Mouse (Mus musculus): ENCODE measurements around the gene H2-K1. TPM values are rescaled to one million over a fixed set of nuclear protein-coding genes. Genes with fewer than 3 reads are reported as not detected.

Gene H2-K1
- polyA plus RNA-seq (2016; fragmentation: Nextera tagmentation; extraction: Ambion mirVana), result 26.8 and 28.4 TPM in 2 replicates

GRCm38 (mm10) chr17:34000150-34000537 lies at the start of gene H2-K1:
Gene H2-K1 (minus strand): TSS chr17:34000347.
- Histone ChIP-seq H3K27me3 (peaks cover 40% of the 10 kb centered on the region), H3K9ac (replicated peaks) (peak within 1 kb of the TSS; percentile 61)
- WGBS, result under 1% methylated on average over 29 of the region's 30 CpGs

GRCm38 (mm10) chr17:34047404-34048050 lies 47.4 kb upstream of the H2-K1 start:
- Histone ChIP-seq H3K4me1 (no peaks in the 10 kb centered on the region), H3K27me3 (no peaks in the 10 kb centered on the region), H3K9ac (replicated peaks) (no peak overlapping the region), H3K4me2 (replicated peaks) (no peak overlapping the region), H3K9me3 (no peaks in the 10 kb centered on the region), H3K4me3 (no peak overlapping the region), H3K36me3 (no peaks in the 10 kb centered on the region), H3K27ac (replicated peaks) (no peak overlapping the region)
- 97% methylated on average over 5 of the region's 5 CpGs for WGBS
- ATAC-seq (ENCODE audit: low FRiP score, low read depth), result no peak

More at GRCm38 (mm10) chr17:34000150-34000537, at the start of gene H2-K1:
- no peak within 1 kb of the TSS for H3K27ac ChIP-seq (replicated peaks)
- peaks cover 11% of the 10 kb centered on the region for H3K4me1 ChIP-seq
- H3K9me3 ChIP-seq, result no peaks in the 10 kb centered on the region
- peak; percentile 74; the same call in 1 of the 2 replicates for ATAC-seq (ENCODE audit: low FRiP score, low read depth)
- H3K36me3 ChIP-seq, result no peaks in the 10 kb centered on the region
- H3K4me2 ChIP-seq (replicated peaks), result peak within 1 kb of the TSS; percentile 85
- H3K4me3 ChIP-seq, result peak within 1 kb of the TSS; percentile 54

- no peak overlapping the region for H3K4me3 ChIP-seq
- H3K27ac ChIP-seq (replicated peaks), result no peak overlapping the region
- H3K36me3 ChIP-seq, result no peaks in the 10 kb centered on the region
- peaks cover 9% of the 10 kb centered on the region; the same call in 1 of the 2 replicates for H3K27me3 ChIP-seq
- peaks cover 1% of the 10 kb centered on the region for H3K4me1 ChIP-seq
- no peaks in the 10 kb centered on the region for H3K9me3 ChIP-seq
- no peak overlapping the region for H3K9ac ChIP-seq (replicated peaks)
- no peak overlapping the region for H3K4me2 ChIP-seq (replicated peaks)
- WGBS, result 81% methylated on average over 14 of the region's 14 CpGs
- ATAC-seq (ENCODE audit: low FRiP score, low read depth), result no peak
Measured at GRCm38 (mm10) chr17:34045941-34046340, 45.8 kb upstream of the H2-K1 start.

GRCm38 (mm10) chr17:34039562-34040450 lies 39.7 kb upstream of the H2-K1 start:
- WGBS, result 36% methylated on average over 17 of the region's 17 CpGs
- Histone ChIP-seq H3K4me3 (peak overlapping the region; percentile 19), H3K27ac (replicated peaks) (no peak overlapping the region), H3K4me2 (replicated peaks) (peak overlapping the region; percentile 47), H3K9ac (replicated peaks) (peak overlapping the region; percentile 35), H3K9me3 (no peaks in the 10 kb centered on the region), H3K4me1 (peaks cover 35% of the 10 kb centered on the region), H3K36me3 (peaks cover 31% of the 10 kb centered on the region), H3K27me3 (peaks cover 22% of the 10 kb centered on the region)
- ATAC-seq (ENCODE audit: low FRiP score, low read depth), result no peak

GRCm38 (mm10) chr17:34038878-34039561 lies 38.9 kb upstream of the H2-K1 start, which contains the start of gene Col11a2:
Gene Col11a2 (plus strand): TSS chr17:34039437.
- peaks cover 22% of the 10 kb centered on the region for H3K27me3 ChIP-seq
- 9% methylated on average over 28 of the region's 28 CpGs for WGBS
- ATAC-seq (ENCODE audit: low FRiP score, low read depth), result peak; percentile 67
- no peaks in the 10 kb centered on the region for H3K9me3 ChIP-seq
- no peak within 1 kb of the TSS for H3K27ac ChIP-seq (replicated peaks)
- H3K9ac ChIP-seq (replicated peaks), result peak within 1 kb of the TSS; percentile 35
- peaks cover 36% of the 10 kb centered on the region for H3K4me1 ChIP-seq
- H3K36me3 ChIP-seq, result peaks cover 38% of the 10 kb centered on the region
- peak within 1 kb of the TSS; percentile 47 for H3K4me2 ChIP-seq (replicated peaks)
- H3K4me3 ChIP-seq, result peak within 1 kb of the TSS; percentile 19

GRCm38 (mm10) chr17:34038440-34038839 lies 38.3 kb upstream of the H2-K1 start:
- Histone ChIP-seq H3K4me1 (peaks cover 40% of the 10 kb centered on the region), H3K27ac (replicated peaks) (no peak overlapping the region)
- WGBS, result 17% methylated on average over 19 of the region's 21 CpGs

GRCm38 (mm10) chr17:34037241-34037640 lies 37.1 kb upstream of the H2-K1 start:
- peaks cover 43% of the 10 kb centered on the region for H3K36me3 ChIP-seq
- no peak for ATAC-seq (ENCODE audit: low FRiP score, low read depth)
- H3K4me3 ChIP-seq, result no peak overlapping the region
- H3K4me2 ChIP-seq (replicated peaks), result no peak overlapping the region
- H3K27me3 ChIP-seq, result peaks cover 22% of the 10 kb centered on the region
- no peaks in the 10 kb centered on the region for H3K9me3 ChIP-seq
- WGBS, result 91% methylated on average over 7 of the region's 7 CpGs
- peaks cover 51% of the 10 kb centered on the region for H3K4me1 ChIP-seq
- no peak overlapping the region for H3K9ac ChIP-seq (replicated peaks)
- no peak overlapping the region for H3K27ac ChIP-seq (replicated peaks)

More at GRCm38 (mm10) chr17:34038440-34038839, 38.3 kb upstream of the H2-K1 start:
- H3K27me3 ChIP-seq, result peaks cover 22% of the 10 kb centered on the region
- H3K9ac ChIP-seq (replicated peaks), result peak overlapping the region; percentile 35
- H3K4me3 ChIP-seq, result peak overlapping the region; percentile 19; the same call in 1 of the 2 replicates
- ATAC-seq (ENCODE audit: low FRiP score, low read depth), result peak; percentile 54
- no peaks in the 10 kb centered on the region for H3K9me3 ChIP-seq
- peaks cover 43% of the 10 kb centered on the region for H3K36me3 ChIP-seq
- peak overlapping the region; percentile 47 for H3K4me2 ChIP-seq (replicated peaks)

- WGBS, result 81% methylated on average over 10 of the region's 10 CpGs
- Histone ChIP-seq H3K27ac (replicated peaks) (no peak overlapping the region), H3K36me3 (peaks cover 43% of the 10 kb centered on the region), H3K4me2 (replicated peaks) (no peak overlapping the region), H3K9me3 (no peaks in the 10 kb centered on the region), H3K9ac (replicated peaks) (no peak overlapping the region), H3K4me3 (no peak overlapping the region), H3K4me1 (peaks cover 51% of the 10 kb centered on the region), H3K27me3 (peaks cover 19% of the 10 kb centered on the region)
- no peak for ATAC-seq (ENCODE audit: low FRiP score, low read depth)
Measured at GRCm38 (mm10) chr17:34036647-34037046, 36.5 kb upstream of the H2-K1 start.

- peaks cover 49% of the 10 kb centered on the region for H3K4me1 ChIP-seq
- no peak for ATAC-seq (ENCODE audit: low FRiP score, low read depth)
- 92% methylated on average over 9 of the region's 9 CpGs for WGBS
- no peak overlapping the region for H3K4me2 ChIP-seq (replicated peaks)
- H3K9me3 ChIP-seq, result no peaks in the 10 kb centered on the region
- H3K27ac ChIP-seq (replicated peaks), result no peak overlapping the region
- H3K9ac ChIP-seq (replicated peaks), result no peak overlapping the region
- peaks cover 9% of the 10 kb centered on the region for H3K27me3 ChIP-seq
- peaks cover 43% of the 10 kb centered on the region for H3K36me3 ChIP-seq
- H3K4me3 ChIP-seq, result no peak overlapping the region
Measured at GRCm38 (mm10) chr17:34035517-34035916, 35.4 kb upstream of the H2-K1 start.

- H3K36me3 ChIP-seq, result peaks cover 55% of the 10 kb centered on the region
- H3K9ac ChIP-seq (replicated peaks), result no peak overlapping the region
- no peak overlapping the region for H3K27ac ChIP-seq (replicated peaks)
- ATAC-seq (ENCODE audit: low FRiP score, low read depth), result no peak
- H3K4me3 ChIP-seq, result no peak overlapping the region
- H3K9me3 ChIP-seq, result no peaks in the 10 kb centered on the region
- no peak overlapping the region for H3K4me2 ChIP-seq (replicated peaks)
- peaks cover 49% of the 10 kb centered on the region for H3K4me1 ChIP-seq
- 0 out of 2 replicates have a peak, but pooled peaks cover 3% of the 10 kb centered on the region for H3K27me3 ChIP-seq
- 78% methylated on average over 10 of the region's 10 CpGs for WGBS
Measured at GRCm38 (mm10) chr17:34034064-34034463, 33.9 kb upstream of the H2-K1 start.

GRCm38 (mm10) chr17:34033441-34033840 lies 33.3 kb upstream of the H2-K1 start:
- Histone ChIP-seq H3K9me3 (no peaks in the 10 kb centered on the region), H3K4me2 (replicated peaks) (peak overlapping the region; percentile 97; the same call in 1 of the 2 replicates), H3K4me3 (peak overlapping the region; percentile 95; the same call in 1 of the 2 replicates), H3K4me1 (peaks cover 49% of the 10 kb centered on the region), H3K27ac (replicated peaks) (no peak overlapping the region), H3K27me3 (0 out of 2 replicates have a peak, but pooled peaks cover 3% of the 10 kb centered on the region), H3K9ac (replicated peaks) (0 out of 2 replicates have a peak overlapping the region, but pooled peaks have one; percentile 96), H3K36me3 (peaks cover 61% of the 10 kb centered on the region)
- 90% methylated on average over 9 of the region's 9 CpGs for WGBS
- ATAC-seq (ENCODE audit: low FRiP score, low read depth), result no peak

Measured in midbrain, embryonic 12.5 days (tissue).